Mouse (Mus musculus) olfactory bulb, adult 2 months (tissue): ENCODE results near the gene Traip.

Source experiments
- CTCF ChIP-seq: fragments of 200-500 bp; IDR thresholded peaks from 2 replicates; pipeline ENCODE4 v1.5.1; 2012; ENCODE audit warnings: low read depth, mild to moderate bottlenecking, low read length, moderate library complexity; ENCODE audit not compliant: insufficient read depth
- POLR2A ChIP-seq: fragments of 200-500 bp; IDR thresholded peaks from 2 replicates; pipeline ENCODE4 v1.6.1; 2012; ENCODE audit warnings: mild to moderate bottlenecking, low read depth, low read length, moderate library complexity; ENCODE audit not compliant: insufficient read depth

GRCm38 (mm10) chr9:107925251-107925650, 24.7 kb upstream of the Traip start:
- TF ChIP-seq POLR2A (no peak), CTCF (no peak)
